Mouse (Mus musculus) stomach, adult 2 months (tissue): ENCODE results near the gene Kntc1. TPM values are rescaled to one million over a fixed set of nuclear protein-coding genes. Genes with fewer than 3 reads are reported as not detected.

Experiments used
- polyA plus RNA-seq: library from polyadenylated mRNA; depleted of rRNA; stranded (reverse); fragments of >200 nt; gene quantifications from 2 replicates; pipeline ENCODE4 v1.2.3, GENCODE M21; 2012; rRNA removed

The Kntc1 gene
- 0.45 and 0.56 TPM in 2 replicates for polyA plus RNA-seq

DNA sequence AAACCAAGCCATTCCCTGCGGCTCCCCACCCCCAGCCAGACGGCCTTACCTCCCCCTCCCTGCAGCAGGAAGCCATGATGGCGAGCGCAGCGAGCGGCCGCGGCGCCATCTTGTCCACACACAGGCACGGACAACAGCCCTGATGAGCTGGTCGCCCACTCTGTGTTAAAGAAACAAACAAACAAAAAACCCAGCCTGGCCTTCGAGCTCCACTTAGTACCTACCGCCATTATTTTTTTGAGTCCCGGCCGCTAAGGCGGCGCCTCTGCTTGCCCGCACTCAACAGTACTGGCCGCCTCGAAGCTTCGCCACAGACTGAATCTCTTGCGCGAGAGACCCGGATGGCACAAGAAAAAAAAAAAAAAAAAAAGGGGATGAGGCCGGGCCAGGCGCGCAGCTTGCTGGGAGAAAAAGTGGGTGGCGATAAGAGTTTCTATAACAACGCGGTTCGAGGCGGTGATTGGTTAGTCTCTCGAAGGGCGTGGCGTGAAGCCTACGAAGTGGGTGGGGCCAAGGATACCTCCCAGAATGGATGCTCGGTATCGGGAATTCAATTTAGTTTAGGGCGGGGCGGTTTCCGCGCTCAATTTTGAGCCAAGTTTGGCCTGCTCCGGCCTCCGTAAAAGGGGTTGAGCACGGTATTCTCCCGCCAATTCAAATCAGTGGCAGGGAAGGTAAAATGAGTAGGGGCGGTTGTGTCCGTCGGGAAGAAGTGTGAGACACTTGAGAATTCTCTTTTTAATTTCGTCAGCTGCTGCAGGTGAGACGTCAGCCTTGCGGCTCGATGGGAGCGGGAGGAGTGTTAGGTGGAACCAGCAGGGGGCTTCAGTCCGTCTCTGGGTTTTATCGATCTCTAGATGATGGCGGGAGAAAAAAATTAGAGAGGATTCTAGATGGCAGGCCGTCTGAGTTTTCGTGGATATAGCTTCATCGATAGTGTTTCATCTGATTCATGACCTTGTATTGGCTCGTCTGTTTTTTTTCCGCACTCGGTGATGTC is at the start of gene Kntc1, which contains the start of gene Rsrc2:
TSS of gene Kntc1 (plus strand) at position 652 of the 1,000 bp plus-strand sequence.
TSS of gene Rsrc2 (minus strand) at position 350 of the 1,000 bp plus-strand sequence.

DNA sequence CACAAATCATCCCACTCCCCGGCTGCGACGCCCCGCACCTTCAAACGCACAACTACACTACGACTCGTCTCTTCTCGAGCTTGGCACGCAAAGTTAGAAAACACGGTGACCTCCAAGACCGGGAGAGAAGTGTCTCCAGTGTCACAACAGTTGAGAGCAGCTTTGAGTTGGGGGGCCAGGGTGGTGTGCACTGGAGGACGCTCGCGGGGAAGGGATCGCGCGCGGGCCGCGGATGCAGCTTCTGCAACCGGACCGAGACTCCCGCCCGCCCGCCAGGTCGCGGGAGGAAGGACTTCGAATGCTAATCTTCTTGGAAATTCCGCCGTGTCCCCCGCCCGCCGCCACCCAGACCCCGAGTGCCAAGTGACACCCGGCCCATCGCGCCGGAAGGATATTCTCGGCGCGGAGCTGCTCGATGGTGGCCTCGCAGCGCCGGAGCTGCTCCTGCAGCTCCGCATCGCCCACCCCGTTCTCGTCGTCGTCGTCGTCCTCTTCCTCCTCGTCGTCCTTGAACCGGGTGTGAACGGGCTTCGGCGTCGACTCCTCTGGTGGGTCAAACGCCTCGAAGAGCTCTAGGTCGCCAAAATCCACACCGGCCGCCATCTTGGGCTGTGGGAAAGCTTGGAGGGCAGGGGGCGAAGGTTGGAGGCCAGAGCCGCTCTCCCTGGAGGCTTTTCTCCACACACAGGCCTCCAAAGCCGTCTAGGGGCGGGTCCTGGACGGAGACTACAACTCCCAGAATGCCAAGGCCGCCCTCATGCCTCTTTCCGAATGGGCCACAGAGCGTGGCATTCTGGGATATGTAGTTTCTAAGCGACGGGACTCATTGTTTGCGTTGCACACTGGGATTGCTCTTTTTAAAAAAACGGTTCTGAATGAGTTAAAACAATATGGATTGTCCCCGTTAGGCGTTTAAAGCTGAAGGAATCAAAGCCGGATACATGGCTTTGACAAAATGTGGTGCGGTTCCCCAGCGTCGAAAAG is 28.9 kb upstream of the Kntc1 start, which contains the start of gene Zcchc8:
TSS of gene Zcchc8 (minus strand) at position 773 of the 984 bp plus-strand sequence.

DNA sequence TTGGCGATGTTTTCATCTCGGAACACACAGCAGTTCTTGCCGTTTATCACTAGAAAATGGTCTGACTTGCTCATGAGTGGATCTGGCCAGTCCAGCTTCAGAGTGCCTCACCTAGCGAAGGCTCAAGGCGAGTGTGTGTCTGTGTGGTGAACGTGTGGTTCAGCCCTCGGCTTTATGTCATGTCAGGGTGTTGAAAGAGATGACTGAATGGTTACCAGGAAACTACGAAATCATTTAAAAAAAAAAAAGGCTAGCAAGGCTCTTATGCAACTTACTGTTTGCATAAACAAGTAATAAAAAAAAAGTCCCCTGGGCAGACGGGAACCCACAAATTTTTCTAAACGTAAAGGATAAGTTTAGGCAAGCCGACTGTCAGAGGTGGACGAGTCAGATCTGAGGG is 115.8 kb downstream of the Kntc1 start, which contains the start of gene Hcar2:
TSS of gene Hcar2 (minus strand) at position 135 of the 400 bp plus-strand sequence.

Other genes starting within 250 kb of the Kntc1 start
- gene B3gnt4, start 239.3 kb upstream of the Kntc1 start, polyA plus RNA-seq, result 0.09 TPM in 1 of 2 replicates, not detected in the other
- gene Diablo, start 225.5 kb upstream of the Kntc1 start, polyA plus RNA-seq, result 27.7 and 28.2 TPM in 2 replicates
- 4.1 and 6.3 TPM in 2 replicates for gene Gm49027, start 224.2 kb upstream of the Kntc1 start, polyA plus RNA-seq
- 3.4 and 3.6 TPM in 2 replicates for gene Vps33a, start 176.7 kb upstream of the Kntc1 start, polyA plus RNA-seq
- gene Clip1, start 65.1 kb upstream of the Kntc1 start, polyA plus RNA-seq, result 11.1 and 20.2 TPM in 2 replicates
- 9.4 and 9.7 TPM in 2 replicates for gene Zcchc8, start 28.6 kb upstream of the Kntc1 start, polyA plus RNA-seq
- gene Rsrc2, start 302 bp upstream of the Kntc1 start, polyA plus RNA-seq, result 1.3 and 3.5 TPM in 2 replicates
- gene Hcar2, start 115.8 kb downstream of the Kntc1 start, polyA plus RNA-seq, result 5.4 and 7.4 TPM in 2 replicates
- gene Hcar1, start 130.3 kb downstream of the Kntc1 start, polyA plus RNA-seq, result 2.0 and 2.5 TPM in 2 replicates
- gene Denr, start 157.5 kb downstream of the Kntc1 start, polyA plus RNA-seq, result 1.1 and 4.4 TPM in 2 replicates
- 0.14 TPM in 1 of 2 replicates, not detected in the other for gene Gm43518, start 177.7 kb downstream of the Kntc1 start, polyA plus RNA-seq
- gene Ccdc62, start 181.0 kb downstream of the Kntc1 start, polyA plus RNA-seq, result 0.24 and 0.44 TPM in 2 replicates
- 23.9 and 27.6 TPM in 2 replicates for gene Hip1r, start 223.9 kb downstream of the Kntc1 start, polyA plus RNA-seq